Mouse (Mus musculus): ENCODE data around the gene Zfp69.

Zfp69 gene

GRCm38 (mm10) chr4:120885208-120886120 lies 66.0 kb downstream of the Zfp69 start:
- DNase-seq (ENCODE audit: low read depth) = no peak

DNA sequence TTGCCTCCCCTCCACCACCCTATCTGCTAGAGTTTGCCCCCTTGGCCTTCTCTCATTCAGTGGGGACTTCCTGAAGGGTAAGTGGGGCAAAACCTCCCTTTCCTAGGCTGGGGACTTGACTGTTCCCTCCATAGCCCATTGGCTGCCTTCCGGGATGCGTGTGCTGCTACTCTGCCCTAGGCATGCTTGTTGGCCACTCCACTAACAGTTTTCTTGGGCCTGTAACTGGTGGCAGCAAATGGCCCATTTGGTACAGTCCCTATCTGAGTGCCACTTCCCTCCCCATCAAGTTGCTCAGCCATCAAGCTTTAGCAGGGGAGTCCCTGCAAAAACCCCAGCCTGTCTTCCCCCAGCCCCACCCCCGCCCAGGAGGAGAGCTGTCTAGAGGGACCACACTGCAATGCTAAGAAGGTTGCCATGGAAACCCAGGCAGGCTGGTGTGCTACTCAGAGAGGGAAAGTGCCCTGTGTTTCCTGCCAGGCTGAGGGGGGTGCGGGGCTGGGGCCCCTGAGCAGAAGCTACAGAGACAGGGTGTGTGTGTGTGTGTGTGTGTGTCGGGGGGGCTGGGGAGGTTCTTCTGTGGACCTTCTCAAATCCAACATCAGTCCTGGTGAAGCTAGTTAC lies 69.4 kb downstream of the Zfp69 start:
- peak; percentile 48 for DNase-seq (ENCODE audit: low read depth)

DNA sequence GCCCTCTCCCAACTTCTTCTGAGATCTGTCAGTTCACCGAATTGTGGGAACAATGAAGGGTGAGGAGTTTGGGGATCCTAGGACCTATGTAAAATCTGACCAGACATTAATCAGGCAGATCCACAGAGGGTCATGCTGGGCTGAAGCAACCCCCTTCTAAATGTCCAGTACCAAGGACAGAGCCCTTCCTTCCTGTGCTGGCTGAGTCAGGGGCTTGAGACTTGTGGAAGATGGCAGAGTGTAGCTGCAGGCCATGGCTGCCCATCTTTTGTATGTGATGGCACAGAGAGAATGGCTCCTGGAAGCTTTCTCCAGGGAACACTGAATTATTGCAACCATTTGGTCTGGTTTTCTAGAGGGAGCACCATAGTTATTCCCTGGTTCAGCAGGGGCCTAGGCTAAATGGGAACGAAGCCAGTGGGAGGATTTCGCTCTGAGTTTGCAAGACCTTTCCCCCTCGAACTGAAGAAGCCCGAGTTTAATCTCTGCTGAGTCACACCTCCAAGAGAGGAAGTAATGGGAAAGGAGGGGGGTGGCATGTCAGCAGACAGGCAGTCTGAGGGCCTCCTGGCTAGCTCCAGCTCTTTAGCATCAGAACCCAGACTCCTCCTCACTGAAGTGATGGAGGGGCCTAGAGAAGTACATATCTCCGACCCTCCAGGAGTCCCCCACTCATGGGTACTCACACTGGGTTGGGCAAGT lies 70.6 kb downstream of the Zfp69 start:
- no peak for DNase-seq (ENCODE audit: low read depth)
